Mouse (Mus musculus): ENCODE measurements around the gene Slc35b4.

GRCm38 (mm10) chr6:34187273-34187863, 10.5 kb upstream of the Slc35b4 start:
- TF ChIP-seq CTCF (IDR thresholded peaks at IDR 0.05; ENCODE audit: low read depth) (no peak), EP300 (IDR thresholded peaks at IDR 0.05; ENCODE audit: low read depth) (no peak)

All from liver, embryonic 14.5 days (tissue).